Mouse (Mus musculus): ENCODE results near the gene Arf4.

Arf4 gene
- long read RNA-seq, experiment 1, transcript Arf4-201 (6 exons, 2,165 nt), result major isoform, 187 of 205 reads
- long read RNA-seq, experiment 1, partial matches to known transcripts, result 3 of 205 reads
- long read RNA-seq, experiment 1, other reads (novel, unspliced or antisense), result 14 of 205 reads
- long read RNA-seq, experiment 2, transcript Arf4-201 (6 exons, 2,165 nt), result major isoform, 256 of 269 reads
- long read RNA-seq, experiment 2, partial matches to known transcripts, result 10 of 269 reads
- long read RNA-seq, experiment 2, other reads (novel, unspliced or antisense), result 2 of 269 reads

DNA sequence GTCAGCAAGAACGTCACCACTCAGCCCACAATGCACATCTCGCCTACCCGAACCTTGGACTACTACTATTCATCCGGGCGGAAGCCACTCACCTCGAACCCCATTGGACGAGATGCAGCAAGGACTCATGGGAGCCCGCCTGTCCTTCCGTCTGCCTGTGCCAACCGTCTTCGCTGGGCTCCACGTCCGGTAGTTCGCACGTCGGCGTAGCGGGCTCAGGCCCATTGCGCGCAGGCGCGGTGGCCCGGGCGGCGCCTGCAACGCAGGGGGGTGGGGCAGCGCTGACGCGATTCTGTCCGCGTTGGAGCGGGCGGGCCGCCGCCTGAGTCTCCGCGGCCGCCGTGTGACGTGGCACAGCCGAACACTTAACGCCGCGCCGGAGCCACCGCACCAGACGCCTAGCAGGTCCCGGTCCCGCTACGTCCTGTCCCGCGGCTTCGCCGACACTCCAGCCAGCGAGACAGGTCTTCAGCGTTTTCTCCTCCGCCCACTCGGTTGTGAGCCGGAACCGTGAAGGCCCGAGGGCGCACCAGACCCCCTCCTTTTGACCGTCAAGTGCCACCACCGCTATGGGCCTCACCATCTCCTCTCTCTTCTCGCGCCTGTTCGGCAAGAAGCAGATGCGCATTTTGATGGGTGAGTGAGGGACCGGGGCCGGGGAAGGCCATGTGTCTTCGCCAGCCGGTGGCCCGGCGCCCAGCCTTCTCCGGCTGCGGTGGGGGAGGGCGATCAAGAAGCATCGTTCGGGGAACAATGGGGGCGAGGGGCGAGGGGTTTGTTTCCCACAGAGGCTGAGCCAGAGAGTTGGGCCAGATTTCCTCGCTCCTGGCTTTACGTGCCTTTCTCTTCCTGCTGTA, at the start of gene Arf4:
Arf4 (plus strand) TSS at position 224 of the 857 bp plus-strand sequence.
- intact Hi-C loops (cut with DNase I), result no loop called here

DNA sequence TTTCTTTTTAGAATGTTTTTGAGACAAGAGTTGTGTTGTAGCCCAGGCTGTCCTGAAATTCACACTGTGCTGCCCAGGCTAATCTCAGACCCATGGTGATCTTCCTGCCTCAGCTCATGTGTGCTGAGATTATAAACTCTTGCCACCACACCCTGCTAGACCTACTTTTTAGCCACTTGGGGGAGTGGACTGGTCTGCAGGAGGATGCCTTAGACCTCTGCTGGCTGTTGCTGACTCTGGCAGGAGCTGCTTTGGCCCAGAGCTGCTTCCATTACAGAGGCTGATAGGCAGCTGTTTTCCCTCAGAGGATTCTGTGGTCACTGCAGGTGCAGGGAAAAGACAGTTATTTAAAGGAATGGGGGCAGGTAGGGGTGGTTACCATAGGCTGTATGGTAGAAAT, 46.5 kb upstream of the Arf4 start:
- intact Hi-C loops (cut with DNase I), result no loop called here

DNA sequence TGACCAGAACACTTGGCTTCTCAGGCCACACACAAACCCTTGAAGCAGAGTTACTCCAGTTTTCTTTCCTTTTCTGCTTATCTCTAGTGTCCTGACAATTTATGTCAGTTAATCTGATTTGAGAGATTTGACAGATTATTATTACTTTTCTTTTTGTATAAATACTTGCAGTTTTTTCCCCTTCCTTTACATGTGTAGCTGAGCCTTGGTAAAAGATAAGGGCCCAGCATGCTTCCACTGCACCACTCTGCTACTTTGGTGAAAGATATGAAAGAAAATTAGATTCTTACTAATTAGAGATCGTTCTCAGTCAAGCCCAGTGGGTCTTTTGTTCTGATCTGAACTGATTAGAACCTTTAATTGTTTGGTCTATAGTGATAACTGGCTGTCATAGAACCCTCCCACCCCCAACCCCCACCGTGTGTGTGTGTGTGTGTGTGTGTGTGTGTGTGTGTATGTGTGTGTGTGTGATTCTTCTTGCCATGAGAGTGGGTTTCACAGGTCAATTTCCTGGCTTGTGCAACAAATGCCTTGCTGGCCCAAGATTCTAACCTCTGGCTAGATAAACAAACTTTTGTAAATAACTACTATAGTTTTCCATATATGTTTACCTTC, 44.5 kb upstream of the Arf4 start:
- intact Hi-C loops (cut with DNase I), result no loop called here

DNA sequence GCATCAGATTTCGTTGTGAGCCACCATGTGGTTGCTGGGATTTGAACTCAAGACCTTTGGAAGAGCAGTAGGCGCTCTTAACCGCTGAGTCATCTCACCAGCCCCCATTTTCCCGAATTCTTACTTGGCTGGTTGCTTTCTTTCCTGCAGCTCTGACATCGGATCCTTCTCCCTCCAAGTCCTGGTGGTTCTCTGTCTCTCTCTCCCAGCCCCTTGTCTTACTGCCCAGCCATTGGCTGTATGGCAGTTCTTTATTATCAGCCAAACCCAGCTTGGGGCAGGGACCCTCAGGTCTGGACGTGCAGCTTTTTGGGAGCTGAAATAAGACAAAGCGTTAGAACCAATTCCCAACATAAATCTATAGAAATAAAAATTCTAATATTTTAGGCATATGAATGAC, 42.7 kb upstream of the Arf4 start:
- intact Hi-C loops (cut with DNase I), result no loop called here

DNA sequence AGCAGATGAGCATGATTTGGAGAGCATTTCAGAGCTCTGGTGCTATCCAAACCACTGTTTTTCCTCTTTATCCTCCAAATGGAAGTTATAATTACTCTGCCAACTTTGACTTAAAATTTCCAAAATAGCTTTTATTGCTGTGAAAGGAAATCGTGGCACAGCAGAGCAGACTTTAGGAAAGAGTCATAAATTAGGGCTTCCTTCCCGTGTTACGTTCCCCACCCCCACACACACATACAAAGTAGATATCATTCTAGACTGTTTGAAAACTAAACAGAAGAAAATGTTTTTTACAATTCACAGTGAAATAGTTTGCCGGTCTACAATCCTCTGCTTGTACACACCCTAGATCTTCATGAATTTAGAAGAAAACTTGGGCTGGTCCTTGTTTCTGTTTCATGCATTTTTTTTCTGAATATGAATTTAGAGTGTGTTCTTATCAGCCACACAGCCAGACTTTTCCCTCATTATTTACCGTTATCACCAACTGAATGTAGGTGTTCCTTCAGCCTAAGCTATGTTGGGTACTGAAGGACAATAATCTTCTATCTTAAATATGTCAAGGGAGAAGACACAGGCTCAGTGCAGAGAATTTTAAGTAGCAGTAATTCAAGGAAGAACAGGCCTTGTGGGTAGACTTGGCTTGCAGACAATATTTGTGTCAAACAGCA, 42.0 kb upstream of the Arf4 start:
- intact Hi-C loops (cut with DNase I), result no loop called here

DNA sequence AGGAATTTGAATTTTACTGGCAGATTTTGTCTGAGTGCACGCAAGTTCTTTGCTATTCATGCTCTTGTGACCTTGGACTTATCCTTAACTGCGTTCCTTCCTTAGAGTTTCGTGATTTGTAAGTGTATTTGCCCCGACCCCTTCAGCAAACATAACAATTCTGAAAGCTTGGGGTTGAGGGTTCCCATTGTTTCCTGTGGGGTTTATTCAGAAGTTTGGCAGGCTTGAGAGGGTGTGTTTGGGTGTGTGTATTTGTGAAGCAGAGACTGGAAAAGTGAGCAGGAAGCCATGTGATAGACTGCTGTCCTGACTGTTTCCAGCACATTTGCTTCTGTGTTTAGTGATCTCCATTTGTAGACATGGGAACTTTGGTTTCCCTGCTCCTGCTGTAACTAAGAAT, 32.5 kb upstream of the Arf4 start:
- intact Hi-C loops (cut with DNase I), result no loop called here

DNA sequence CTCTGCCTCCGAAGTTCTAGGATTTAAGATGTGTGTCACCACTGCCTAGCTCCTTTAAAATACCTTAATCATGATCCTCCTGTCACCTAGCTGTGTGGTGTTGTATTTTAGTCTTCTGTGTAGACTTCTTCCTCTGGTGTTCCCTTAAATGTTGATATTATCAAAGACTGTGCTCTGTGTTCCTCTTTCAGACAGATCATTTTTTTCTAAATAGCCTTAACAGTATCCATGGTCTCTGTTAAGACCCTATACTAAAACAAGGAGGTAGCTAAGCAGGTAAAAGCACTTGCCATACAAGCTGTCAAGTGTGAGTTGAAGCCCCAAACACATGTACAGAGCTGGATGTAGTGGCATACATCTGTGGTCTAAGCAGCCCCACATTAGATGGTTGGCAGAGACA, 28.2 kb upstream of the Arf4 start:
- intact Hi-C loops (cut with DNase I), result loop anchor here (5.0 kb wide), 1 partner anchor 117 kb away; no protein-coding TSS in a partner anchor

DNA sequence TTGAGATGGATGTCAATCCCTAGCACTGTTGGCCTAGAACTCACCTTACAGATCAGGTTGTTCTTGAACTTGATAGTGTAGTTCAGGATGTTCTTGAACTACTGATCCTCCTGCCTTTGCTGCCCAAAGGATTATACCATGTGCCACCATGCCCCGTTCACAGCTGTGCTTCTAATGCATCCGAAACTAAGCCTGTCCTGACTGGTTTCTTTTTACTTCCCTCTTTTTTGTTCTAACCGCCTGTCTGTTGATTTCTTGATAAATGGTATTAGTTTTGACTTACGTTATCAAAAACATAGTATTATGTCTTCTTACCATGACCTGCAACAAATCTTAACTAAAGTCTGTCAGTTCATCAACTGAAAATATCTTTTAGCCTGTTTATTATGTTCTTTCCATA, 27.2 kb upstream of the Arf4 start:
- intact Hi-C loops (cut with DNase I), result loop anchor here (5.0 kb wide), 1 partner anchor 118 kb away; no protein-coding TSS in a partner anchor

DNA sequence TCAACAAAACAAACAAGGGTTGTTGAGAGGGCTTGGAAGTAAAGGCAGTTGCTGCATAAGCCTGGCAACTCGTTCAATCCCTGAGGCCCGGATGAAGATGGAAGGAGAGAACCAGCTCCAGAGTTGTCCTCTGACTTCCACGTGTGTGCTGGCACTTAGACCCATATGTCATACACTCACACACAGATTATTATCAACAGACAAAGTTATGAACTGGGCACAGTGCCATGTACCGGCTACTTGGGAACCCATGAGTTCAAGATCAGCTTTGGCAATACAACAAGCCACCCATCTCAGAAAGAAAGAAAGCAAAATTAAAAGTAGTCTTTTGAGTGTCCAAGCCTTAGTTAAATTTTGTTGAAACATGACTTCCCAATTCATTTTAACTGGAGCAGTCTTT, 12.6 kb upstream of the Arf4 start:
- intact Hi-C loops (cut with DNase I), result no loop called here

DNA sequence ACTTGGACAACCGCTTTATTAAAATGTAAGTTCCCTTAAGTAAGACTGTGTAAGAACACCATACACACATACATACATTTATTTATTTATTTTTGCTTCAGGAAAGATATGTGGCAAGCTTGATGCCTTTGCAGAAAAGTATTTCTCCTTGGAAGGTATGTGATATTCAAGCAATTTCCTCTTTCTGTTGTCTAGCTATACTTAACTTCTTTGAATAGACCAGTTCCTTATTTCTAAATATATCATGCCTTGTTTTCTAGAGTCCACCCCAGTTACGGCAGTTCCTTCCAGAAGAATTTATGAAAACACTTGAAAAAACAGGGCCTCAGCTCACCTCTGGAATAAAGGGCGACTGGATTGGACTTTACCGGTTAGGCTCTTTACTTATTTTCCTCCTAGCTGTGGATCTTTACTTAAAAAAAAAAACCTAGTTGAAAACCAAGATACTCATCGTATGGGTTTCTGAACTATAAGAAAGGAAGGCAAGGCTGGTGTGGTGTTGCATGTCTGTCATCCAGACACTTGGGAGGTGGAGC, 11.2 kb upstream of the Arf4 start:
- intact Hi-C loops (cut with DNase I), result no loop called here

DNA sequence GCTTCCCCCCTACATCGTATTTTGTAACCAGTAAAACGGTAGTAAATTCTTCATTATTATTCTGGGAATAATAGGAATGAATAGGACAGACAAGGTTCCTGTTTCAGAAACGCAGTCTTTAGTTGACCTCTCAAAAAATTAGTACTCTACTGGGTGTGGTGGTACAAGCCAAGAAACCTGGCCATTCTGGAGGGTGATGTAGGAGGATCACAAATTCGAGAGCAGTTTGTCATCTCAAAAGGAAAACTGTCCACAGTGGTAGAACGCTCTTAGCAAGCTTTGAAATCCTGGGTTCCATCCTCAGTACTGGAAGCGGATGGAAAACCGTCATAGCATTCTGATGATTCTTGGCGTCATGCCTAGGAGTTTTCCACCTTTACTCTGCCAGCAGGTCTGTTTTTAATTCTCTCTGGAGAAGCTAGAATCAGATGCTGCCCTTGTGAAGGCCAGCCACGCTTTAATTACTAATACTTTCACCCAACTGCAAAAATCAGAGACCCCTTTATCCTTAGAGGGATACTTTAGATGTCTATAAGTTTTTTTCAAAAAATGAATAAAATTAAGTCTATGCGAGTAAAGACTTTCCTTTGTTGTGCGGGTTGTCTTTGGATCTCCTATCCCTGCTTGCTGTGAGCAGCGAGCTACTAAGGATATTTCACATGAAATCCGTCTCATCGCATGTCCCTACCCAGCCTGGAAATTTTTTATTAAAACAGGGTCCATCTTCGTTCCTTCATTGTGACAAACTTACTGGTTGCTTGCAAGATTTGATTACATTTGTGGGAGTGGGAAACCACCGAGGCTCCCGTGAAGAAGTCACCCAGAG, 636 bp upstream of the Arf4 start:
- intact Hi-C loops (cut with DNase I), result no loop called here

DNA sequence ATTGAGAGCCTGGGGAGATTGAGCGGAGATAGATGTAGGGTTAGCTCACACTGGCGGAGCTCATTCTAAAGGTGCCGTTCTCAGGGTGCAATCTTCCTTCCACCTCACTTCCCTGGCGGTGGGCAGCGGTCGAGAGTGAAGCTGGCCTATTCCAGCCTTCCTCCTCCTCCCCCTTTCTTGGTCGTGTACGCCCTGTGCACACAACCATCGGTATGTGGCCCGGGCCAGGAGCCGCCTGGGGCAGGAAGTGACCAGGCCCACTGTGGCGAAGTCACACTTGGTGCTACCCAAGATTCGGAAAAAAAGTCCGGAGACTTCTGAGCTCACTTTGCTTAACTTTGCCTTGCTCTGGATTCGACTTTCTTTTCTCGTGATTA, 822 bp downstream of the Arf4 start:
- intact Hi-C loops (cut with DNase I), result no loop called here

DNA sequence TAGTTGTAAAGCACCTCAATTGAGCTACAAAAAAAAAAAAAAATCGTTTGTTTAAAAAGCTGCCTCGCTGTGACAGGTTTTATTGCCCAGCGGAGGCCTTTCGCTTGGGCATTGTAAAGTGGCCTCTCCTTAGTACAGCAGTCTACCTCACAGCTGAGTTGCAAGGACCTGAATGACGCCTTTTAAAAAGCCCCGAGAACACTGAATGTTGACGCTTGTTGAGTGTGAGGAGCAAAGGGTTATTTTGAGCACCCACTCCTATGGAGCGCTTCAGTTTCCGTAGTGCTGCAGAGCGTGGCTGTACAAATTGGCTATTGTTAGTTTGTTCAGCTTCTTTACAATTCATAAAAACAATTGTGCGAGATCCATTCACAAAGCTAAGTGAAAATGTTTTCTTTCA, 1.4 kb downstream of the Arf4 start:
- intact Hi-C loops (cut with DNase I), result no loop called here

DNA sequence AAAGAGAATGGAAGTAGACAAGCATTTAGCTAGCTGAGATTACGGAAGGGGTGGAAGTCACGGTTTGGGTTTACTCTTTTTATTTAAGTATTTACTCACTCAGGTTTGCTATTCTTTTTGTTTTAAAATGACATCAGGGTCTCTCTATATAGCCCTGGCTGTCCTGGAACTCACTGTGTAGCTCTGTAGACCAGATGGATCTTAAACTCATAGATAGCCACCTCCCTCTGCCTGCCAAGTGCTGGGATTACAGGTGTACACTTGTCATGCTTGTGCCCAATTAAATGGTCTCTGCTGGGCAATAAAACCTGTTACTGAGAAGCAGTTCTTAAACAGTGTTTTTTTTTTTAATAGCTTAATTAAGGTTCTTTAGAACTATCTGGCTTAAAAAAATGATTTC, 2.1 kb downstream of the Arf4 start:
- intact Hi-C loops (cut with DNase I), result no loop called here

DNA sequence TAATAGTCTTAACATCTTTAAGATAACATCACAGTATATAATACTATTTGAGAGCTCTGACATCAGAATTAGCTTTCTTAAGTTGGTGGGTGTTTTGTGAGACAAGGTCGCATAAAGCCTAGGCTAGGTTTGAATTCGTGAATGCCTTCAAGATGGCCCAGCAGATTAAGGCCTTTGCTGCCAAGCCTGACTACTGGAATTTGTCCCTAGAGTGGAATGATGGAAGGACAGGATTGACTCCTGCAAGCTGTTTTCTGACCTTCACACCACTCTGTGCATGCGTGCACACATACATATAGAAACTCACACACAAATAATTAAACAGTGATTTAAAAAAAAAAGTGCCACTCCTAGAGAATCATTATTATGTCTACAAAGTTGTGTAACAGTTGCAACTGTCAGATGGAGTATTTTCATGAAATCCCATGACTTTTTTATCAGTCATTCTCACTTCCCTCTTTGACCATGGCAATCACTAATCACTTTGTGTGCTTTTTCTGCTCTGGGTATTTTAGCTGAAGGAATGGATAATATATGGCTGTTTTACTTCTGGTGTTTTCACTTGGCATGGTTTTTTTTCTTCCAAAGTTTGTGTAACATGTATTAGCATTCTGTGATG, 5.2 kb downstream of the Arf4 start:
- intact Hi-C loops (cut with DNase I), result no loop called here

DNA sequence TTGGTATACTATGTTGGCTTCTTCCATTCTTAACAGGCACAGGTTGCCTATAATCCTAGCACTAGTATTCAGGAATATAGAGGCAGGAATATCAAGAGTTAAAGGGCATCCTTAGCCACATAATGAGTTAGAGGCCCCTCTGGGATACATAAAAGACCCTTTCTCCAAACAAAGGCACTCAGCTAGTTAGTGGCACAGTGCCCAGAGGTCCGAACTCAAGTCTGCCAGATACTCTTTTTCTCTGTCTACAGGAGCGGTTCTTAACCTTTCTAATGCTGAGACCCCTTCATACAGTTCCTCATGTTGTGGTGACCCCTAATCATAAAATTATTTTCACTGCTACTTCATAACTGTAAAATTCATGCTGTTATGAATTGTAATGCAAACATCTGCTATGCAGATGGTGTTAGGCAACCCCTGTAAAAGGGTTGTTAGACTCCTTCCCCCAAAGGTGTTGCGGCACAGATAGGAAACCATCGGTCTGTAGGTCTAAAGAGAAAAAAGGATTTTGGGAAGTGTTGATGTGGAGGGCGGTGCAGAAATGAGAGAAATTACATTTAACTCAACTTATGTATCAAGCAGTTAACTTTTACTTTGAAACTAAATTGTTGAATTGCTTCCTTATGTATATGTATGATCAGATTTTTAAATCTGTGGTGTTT, 8.2 kb downstream of the Arf4 start:
- intact Hi-C loops (cut with DNase I), result loop anchor here (5.0 kb wide), 1 partner anchor 164 kb away; no protein-coding TSS in a partner anchor

DNA sequence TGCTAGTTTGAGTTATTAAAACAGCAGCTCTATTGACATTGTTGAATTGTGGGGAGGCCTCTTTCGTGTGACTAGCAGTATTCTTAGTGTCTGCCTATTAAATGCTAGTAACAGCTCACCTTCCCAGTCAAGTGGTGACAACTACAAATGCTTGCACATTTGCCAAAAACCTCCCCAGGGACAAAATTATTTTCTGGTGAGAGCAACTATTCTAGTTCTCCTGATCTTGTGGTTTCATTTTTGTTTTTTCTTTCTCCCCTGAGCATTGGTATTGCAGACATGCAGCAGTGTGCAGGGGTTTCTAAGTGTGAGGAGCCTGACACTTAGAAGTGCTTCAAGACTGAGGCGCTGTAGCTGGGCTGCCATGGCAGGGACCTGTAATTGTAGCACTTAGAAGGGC, 9.9 kb downstream of the Arf4 start:
- intact Hi-C loops (cut with DNase I), result loop anchor here (5.0 kb wide), 1 partner anchor 166 kb away; no protein-coding TSS in a partner anchor

DNA sequence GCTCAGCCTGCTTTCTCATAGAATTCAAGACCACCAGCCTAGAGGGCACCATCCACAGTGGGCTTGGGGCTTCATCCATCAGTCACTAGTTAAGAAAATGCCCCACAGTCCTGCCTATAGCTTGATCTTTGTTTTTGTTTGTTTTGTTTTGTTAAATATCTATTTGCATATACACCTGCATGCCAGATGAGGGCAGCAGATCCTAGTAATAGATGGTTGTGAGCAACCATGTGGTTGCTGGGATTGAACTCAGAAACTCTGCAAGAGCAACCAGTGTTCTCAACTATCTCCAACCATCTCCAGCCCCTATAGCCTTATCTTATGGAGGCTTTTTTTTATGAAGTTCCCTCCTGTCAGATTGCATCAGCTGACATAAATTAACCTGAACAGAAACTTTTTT, 14.0 kb downstream of the Arf4 start:
- intact Hi-C loops (cut with DNase I), result loop anchor here (5.0 kb wide), 1 partner anchor 160 kb away; no protein-coding TSS in a partner anchor

DNA sequence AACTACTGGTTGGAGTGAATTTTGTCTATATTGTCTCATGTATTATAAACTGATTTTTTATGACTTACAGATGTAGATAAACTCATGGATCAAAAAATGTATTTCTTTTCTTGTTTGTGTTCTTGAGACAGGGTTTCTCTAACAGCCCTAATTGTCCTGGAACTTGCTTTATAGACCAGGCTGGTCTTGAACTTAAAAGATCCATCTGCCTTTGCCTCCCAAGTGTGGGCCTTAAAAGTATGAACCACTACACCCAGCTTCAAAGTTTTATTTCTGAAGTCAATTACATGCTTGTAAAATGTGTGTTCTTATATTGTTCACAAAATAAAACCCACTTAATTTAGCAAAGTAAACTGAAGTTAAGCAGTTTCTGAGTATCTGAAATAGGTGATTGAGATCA, 20.3 kb downstream of the Arf4 start:
- intact Hi-C loops (cut with DNase I), result no loop called here

Data from adrenal gland (tissue).